Mouse (Mus musculus): ENCODE results near the gene Lmntd2. TPM values are rescaled to one million over a fixed set of nuclear protein-coding genes. Genes with fewer than 3 reads are reported as not detected.

Lmntd2 gene
- total RNA-seq, 2 experiments from 2014 or later, result 0.27 to 0.55 TPM

DNA sequence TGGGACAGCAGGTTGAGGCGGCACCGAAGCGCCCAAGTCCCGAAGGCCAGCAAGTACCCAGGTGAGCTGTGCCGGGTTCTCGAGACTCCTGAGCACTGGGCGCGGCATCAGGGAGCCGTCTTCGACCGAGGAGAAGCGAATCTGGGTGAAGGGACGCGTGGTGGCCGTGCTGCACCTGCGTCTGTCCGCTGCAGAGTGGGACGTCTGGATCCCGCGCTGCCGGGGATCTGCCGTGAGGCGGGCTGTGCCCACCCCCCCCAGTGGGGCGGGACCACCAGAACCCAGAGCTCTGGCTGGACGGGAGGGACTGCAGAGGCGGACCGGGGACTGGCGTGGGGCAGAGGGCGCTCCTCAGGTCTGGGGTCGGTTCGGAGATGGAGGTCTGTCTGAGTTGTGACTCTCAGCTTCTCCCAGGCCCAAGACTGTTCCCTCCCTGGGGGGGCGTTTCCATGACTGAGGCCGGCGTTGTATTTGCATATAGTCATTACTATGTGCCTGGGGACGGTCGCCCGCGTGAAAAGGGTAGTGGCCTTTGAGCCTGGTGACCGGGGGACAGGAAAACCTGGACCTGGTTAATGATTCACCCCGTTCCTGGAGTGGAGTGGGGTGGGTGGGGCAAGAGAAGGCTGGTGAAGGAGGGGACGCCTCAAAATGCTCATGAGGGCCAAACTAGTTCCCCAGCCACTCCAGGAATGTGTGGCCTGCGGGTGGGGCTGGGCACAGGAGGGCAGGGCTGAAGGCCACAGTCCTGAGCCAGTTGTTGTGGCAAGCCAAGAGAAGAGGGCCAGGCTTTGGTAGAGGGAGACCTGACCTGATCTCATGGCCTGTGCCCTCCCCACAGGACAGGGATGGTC is 2.2 kb upstream of the Lmntd2 start:
- peak; percentile 67 for DNase-seq

- DNase-seq, result peak; percentile 94
Observed at GRCm38 (mm10) chr7:141215101-141215879, 1.4 kb upstream of the Lmntd2 start, which contains the start of gene Rassf7. Gene Rassf7 (plus strand): TSS chr7:141215860.

DNA sequence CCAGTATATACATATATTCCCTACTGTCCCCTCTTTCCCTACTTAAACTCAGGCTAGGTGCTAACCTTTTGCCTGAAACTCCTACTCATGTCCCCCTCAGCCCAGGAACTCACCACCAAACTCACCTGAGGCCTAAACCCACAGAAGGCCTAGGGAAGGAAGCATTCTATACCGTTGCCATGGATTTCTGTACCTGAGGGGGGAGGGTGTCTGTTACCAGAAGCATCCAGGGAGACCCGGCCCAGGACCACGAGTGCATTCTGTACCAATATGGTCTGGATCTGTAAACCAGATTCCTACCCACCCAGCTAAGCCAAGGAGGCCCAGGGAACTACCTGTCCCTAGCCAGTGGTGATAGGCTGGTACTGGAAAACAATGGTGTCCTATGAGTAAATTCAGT is 430 bp upstream of the Lmntd2 start:
- no peak for DNase-seq

- no peak for DNase-seq
Observed at GRCm38 (mm10) chr7:141213133-141213532, 747 bp downstream of the Lmntd2 start.

DNA sequence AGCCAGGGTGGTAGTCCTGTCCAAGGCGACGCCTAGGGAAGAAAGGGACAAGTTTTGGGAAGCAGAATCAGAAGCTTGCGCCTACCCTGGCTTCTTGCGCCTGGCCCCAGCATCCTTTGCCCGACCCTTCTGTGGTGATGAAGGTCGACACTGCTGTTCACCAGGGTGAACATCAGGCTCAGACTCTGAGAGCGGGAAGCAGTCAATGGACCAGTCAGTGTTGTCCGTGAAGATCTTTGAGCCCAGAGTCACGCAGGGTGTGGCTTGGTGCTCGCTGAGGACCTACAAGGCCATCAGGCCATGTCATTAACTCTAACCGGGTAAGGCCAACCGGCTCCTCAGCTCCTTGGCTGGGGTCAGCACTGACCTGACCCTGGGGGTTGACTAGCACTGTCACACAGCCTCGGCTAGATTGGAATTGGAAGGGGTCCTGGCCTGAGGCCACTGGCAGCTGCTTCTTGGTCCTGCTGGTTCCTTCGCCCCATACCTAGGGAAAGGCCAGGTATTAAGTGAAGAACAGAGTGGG is 3.2 kb downstream of the Lmntd2 start:
- DNase-seq, result no peak

DNA sequence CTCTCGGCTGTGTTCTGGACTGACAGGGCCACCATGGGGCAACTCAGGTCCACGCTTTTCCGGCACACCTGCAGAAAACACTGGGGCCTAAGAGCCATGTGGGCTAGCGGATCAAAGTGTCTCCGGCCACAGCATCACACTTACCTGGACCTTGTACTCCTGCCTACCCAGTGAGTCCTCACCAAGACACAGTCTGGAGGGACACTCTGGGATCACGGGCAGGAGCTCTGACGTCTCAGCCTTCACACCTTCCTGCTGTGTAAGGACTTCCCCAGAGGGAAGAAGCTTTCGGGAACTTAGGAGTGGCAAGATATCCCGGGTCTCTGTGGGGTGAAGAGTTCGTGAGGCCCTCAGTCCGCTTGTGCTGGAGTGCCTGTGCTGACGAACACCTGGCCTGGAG is 3.7 kb downstream of the Lmntd2 start:
- no peak for DNase-seq

DNA sequence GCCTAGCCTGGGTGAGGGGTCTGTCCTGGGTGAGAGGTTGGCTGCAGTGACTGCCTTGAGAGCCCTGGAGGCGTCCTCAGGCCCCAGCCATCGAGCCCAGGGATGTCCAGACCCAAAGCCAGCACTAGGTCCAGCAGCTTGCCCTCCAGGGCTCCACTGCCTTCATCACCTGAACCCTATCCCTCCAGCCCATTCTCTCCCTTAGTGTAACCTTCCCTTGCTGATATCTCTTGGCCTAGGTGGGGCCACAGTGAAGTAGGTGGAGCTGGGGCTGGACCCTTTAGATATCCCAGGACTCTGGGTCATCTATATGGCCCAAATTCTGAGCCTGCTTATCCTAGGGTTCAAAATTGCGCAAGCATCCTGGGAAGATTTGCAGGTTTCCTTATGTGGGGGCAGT is 4.4 kb downstream of the Lmntd2 start:
- DNase-seq, result no peak

- no peak for DNase-seq
Observed at GRCm38 (mm10) chr7:141206182-141206937, 7.5 kb downstream of the Lmntd2 start.

GRCm38 (mm10) chr7:141205504-141205903 is 8.4 kb downstream of the Lmntd2 start:
- DNase-seq, result no peak

DNA sequence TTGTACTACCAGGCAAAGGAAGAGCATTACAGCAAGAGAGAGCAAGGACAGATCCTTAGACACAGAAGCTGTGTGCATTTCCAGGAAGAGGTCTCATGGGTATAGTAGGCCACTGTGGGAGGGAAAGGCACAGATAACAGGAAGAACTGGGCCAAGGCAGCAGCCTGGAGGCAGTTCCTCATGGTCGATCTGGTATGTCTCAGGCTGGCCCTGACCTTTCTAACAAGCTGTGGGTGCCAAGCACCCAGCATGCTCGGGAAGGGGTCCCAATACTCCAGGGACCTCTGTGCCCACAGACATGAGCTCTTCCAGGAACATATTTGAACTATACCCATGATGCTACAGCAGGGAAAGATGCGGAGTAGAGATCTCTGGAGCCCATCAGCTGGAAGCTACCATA is 9.3 kb downstream of the Lmntd2 start:
- peak; percentile 19 for DNase-seq

DNA sequence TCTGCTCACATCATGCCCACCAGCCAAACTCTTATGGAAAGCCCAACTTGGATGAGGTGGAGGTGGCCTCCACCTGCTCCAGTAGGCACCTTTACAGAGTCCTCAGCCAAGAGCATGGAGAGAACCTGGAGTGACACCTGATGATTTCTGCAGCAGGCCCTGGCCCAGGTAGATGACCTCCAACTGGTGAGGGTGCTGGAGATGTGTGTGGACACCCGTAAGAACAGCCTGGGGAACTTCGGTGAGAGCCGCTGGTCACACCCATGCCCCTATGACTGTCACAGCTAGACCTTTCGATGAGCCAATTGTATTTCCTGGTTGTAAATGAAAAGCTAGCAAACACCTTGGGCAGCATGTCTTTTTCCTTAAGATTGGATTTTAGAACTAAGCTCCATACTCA is 15.8 kb downstream of the Lmntd2 start:
- DNase-seq, result no peak

DNA sequence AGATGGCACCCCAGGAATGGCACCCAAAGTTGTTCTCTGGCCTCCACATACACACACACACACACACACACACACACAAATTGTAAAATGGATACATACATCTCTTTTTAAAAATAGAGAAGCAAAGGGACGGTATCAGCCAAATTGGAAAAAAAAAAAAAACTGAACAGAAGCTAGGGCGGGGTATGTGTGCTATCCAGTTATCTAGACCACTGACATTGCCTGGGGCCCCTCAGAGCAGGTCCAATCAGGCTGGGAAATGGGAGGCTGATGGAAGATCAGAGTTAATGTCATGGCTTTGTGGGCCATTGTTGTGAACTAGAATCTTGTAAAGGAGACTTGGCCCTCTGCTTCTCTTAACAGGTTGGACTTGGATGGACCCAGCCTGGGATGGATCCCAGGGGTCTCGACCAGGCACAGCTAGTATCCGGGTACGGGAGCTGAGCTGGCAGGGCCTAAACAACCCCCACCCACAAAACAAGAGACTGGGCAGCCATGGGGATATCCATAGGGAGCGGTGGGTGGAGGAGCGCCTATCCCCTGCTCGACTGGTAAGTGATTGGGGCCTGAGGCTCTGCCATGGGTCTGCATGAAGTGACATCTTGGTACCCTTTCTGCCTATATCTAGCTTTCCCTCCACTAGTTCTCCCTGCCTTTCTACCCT is 17.1 kb downstream of the Lmntd2 start:
- DNase-seq, result no peak

DNA sequence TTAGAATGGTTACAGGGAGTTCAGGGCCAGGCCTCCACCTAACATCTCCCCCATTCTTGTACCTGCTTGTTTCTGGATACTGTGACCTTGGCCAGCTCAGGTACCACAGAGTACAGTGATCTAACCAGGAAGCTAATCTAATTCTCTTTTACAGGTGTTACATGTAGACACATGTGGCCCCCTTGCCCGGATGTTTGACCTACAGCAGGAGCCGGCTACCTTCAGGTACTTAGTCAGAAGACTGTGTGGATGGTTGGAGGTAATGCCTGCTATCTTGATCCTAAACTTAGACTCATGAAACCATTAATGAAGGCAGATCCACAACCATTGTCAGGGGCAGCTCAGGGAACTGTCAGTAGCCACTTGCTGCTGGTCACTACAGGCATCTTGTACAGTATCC is 18.1 kb downstream of the Lmntd2 start:
- no peak for DNase-seq

- peak; percentile 94 for DNase-seq
Observed at GRCm38 (mm10) chr7:141194830-141195229, 19.1 kb downstream of the Lmntd2 start.

- DNase-seq, result no peak
Observed at GRCm38 (mm10) chr7:141194409-141194808, 19.5 kb downstream of the Lmntd2 start.

DNA sequence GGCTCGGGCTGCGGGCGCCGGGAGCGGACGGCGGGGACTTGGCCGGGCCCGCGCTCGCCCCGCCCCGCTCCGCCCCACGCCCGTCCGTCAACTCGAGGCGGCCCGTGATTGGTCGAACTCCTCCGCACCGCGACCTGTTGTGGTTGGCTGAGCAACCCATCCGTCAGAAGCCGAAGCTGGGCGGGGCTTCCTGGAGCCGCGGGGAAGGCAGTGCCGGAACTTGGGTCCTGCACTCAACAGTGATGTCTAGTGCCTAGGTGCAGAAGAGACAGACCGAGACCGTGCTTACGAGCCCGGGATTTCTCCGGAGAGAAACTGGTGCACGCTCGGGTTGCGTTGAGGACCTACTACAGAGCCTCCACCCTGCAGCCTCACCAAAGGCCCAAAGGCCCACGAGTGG is 19.9 kb downstream of the Lmntd2 start, which contains the start of the genes Hras and Lrrc56:
Gene Hras (minus strand): TSS at position 58 of the 400 bp plus-strand sequence.
Gene Lrrc56 (plus strand): TSS at position 210 of the 400 bp plus-strand sequence.
- DNase-seq, result peak; percentile 99

DNA sequence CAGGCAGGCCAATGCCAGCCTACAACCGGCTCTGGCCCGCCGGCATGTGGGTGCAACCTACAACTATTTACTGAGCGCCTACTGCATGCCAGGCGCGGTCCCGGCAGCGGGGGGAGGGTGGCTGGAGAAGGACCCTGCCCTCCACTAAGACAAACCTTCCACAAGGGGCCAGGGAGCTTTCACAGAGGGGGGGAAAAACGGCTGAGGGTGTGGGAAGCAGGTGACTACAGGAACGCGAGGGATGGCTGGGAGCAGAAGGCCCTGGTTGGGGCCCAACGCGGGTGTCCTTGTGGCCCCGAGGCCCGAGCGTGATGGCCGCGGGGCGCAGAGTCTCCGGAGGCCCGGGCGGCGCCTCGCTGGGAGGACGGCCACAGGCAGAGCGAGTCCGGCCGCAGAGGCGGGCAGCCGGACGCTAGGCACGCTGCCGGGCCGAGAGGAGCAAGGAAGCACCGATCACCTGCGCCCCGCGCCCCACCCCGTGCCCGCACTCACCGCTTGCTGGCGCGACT is 20.5 kb downstream of the Lmntd2 start:
- no peak for DNase-seq

- DNase-seq, result no peak
Observed at GRCm38 (mm10) chr7:141192776-141193347, 21.0 kb downstream of the Lmntd2 start.

DNA sequence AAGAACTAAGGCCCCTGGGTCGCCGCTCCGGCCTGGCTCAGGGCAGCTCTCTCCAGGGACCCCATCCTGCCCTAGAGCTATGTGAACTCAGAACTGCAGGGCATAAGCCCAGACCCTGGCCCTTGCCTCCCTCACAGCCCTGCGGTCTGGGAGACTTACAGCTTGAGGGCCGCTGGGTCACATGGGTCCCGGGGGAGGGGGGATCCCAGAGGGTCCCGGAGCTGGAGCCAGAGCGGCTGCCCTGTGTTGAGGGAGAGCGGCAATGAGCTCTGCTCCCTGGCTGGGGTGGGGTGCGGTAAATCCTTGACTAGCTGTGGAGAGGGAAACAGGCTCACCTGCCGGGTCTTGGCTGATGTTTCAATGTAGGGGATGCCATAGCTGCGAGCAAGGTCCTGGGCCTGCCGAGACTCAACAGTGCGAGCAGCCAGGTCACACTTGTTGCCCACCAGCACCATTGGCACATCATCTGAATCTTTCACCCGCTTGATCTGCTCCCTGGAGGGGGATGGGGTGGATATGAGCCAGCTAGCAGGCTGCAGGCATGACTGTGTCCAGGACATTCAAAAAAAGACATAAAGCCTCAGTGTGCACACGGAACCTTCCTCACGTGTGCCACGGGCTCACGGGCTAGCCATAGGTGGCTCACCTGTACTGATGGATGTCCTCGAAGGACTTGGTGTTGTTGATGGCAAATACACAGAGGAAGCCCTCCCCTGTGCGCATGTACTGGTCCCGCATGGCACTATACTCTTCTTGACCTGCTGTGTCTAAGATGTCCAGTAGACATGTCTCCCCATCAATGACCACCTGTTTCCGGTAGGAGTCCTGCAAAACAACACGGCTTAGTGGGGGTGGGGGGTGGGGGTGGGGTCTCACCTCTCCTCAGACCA is 21.8 kb downstream of the Lmntd2 start:
- DNase-seq, result no peak

DNA sequence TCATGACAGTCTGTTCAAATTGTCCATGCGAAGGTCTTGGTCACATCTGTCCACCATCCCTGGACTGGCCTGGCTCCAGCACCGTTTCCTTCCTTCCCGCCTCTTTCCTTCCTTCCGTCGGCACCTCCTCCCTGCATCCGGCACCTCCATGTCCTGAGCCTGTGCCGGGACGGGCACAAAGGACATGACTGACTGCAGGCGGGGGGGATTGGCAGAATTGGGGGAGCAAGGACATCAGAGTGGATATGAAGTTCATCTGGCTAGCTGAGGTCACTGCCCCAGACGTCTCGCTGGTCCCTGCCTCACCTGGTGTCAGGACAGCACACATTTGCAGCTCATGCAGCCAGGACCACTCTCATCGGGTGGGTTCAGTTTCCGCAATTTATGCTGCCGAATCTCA is 22.8 kb downstream of the Lmntd2 start:
- peak; percentile 40 for DNase-seq

All from adrenal gland, postnatal 10 days (tissue).